Mouse (Mus musculus) c-Kit-positive CD71-negative TER-119-negative erythroid progenitor cells, embryonic 14.5 days (primary cell): ENCODE data around the gene Gm10409.
"Not testable (repeated sequence)": the region's sequence is repeated elsewhere in the genome, so short reads cannot be mapped to it uniquely, and the experiment has no call there.

Experiments
- DNase-seq: peaks from one replicate; pipeline ENCODE4 v3.0.0-alpha.2; 2013; ENCODE audit warnings: low read depth

Gm10409 gene

GRCm38 (mm10) chr14:3412314-3412713, at the start of gene Gm10409:
Gene Gm10409 (plus strand): TSS chr14:3412614.
- not testable (repeated sequence) for DNase-seq

GRCm38 (mm10) chr14:3394793-3395192, 17.6 kb upstream of the Gm10409 start, which contains the start of gene Gm10413:
Gene Gm10413 (plus strand): TSS chr14:3395093.
- DNase-seq, result not testable (repeated sequence)

GRCm38 (mm10) chr14:3427803-3428202, 15.4 kb downstream of the Gm10409 start, which contains the start of gene Gm3005:
Gene Gm3005 (plus strand): TSS chr14:3428103.
- DNase-seq, result not testable (repeated sequence)

- DNase-seq, result not testable (repeated sequence)
Measured at GRCm38 (mm10) chr14:3449079-3449478, 36.7 kb downstream of the Gm10409 start, which contains the start of gene Gm10408. Gene Gm10408 (plus strand): TSS chr14:3449379.
